Mouse (Mus musculus): ENCODE measurements around the gene Ube2i.
A peak's percentile ranks its signal among the peaks of the same experiment; 100 is the strongest.

Ube2i gene

GRCm38 (mm10) chr17:25274571-25275346 is at the start of gene Ube2i:
Gene Ube2i (minus strand): TSS chr17:25274622.
- no peak for DNase-seq (ENCODE audit: low spot score in 2 of 2)

- no peak for DNase-seq (ENCODE audit: low spot score in 2 of 2)
These were observed 48.5 kb upstream of the Ube2i start for GRCm38 (mm10) chr17:25322930-25323329.

- no peak for DNase-seq (ENCODE audit: low spot score in 2 of 2)
These were observed 46.4 kb upstream of the Ube2i start for GRCm38 (mm10) chr17:25320819-25321218.

GRCm38 (mm10) chr17:25318354-25318753 is 43.9 kb upstream of the Ube2i start, which contains the start of gene Prss29:
Gene Prss29 (plus strand): TSS chr17:25318654.
- DNase-seq (ENCODE audit: low spot score in 2 of 2): no peak

- DNase-seq (ENCODE audit: low spot score in 2 of 2): no peak
These were observed 33.9 kb upstream of the Ube2i start, which contains the start of gene Prss28 for GRCm38 (mm10) chr17:25308346-25308745. Gene Prss28 (plus strand): TSS chr17:25308646.

GRCm38 (mm10) chr17:25298094-25298493 is 23.7 kb upstream of the Ube2i start, which contains the start of gene Prss34:
Gene Prss34 (plus strand): TSS chr17:25298394.
- no peak for DNase-seq (ENCODE audit: low spot score in 2 of 2)

GRCm38 (mm10) chr17:25294111-25294510 is 19.7 kb upstream of the Ube2i start:
- DNase-seq (ENCODE audit: low spot score in 2 of 2): no peak

GRCm38 (mm10) chr17:25293495-25293894 is 19.1 kb upstream of the Ube2i start:
- DNase-seq (ENCODE audit: low spot score in 2 of 2): no peak

- no peak for DNase-seq (ENCODE audit: low spot score in 2 of 2)
These were observed 16.0 kb upstream of the Ube2i start for GRCm38 (mm10) chr17:25290411-25290810.

- DNase-seq (ENCODE audit: low spot score in 2 of 2): no peak
These were observed 14.4 kb upstream of the Ube2i start for GRCm38 (mm10) chr17:25288842-25289241.

- peak; percentile 40 to 66 for DNase-seq (ENCODE audit: low spot score in 2 of 2)
These were observed 10.6 kb upstream of the Ube2i start for GRCm38 (mm10) chr17:25285033-25285432.

- peak; percentile 29 to 50 for DNase-seq (ENCODE audit: low spot score in 2 of 2)
These were observed 7.7 kb upstream of the Ube2i start for GRCm38 (mm10) chr17:25282133-25282532.

- DNase-seq (ENCODE audit: low spot score in 2 of 2): no peak
These were observed 1.4 kb upstream of the Ube2i start for GRCm38 (mm10) chr17:25275833-25276232.

- DNase-seq (ENCODE audit: low spot score in 2 of 2): peak; percentile 98
These were observed 518 bp downstream of the Ube2i start for GRCm38 (mm10) chr17:25273706-25274501.

- DNase-seq (ENCODE audit: low spot score in 2 of 2): peak in 1 of 2 experiments; percentile 95
These were observed 1.3 kb downstream of the Ube2i start for GRCm38 (mm10) chr17:25272951-25273705.

- no peak for DNase-seq (ENCODE audit: low spot score in 2 of 2)
These were observed 2.1 kb downstream of the Ube2i start for GRCm38 (mm10) chr17:25272326-25272725.

GRCm38 (mm10) chr17:25270795-25271335 is 3.6 kb downstream of the Ube2i start:
- DNase-seq (ENCODE audit: low spot score in 2 of 2): no peak

GRCm38 (mm10) chr17:25264453-25264852 is 10.0 kb downstream of the Ube2i start:
- DNase-seq (ENCODE audit: low spot score in 2 of 2): peak; percentile 57 to 68

GRCm38 (mm10) chr17:25257804-25258261 is 16.6 kb downstream of the Ube2i start:
- no peak for DNase-seq (ENCODE audit: low spot score in 2 of 2)

GRCm38 (mm10) chr17:25256140-25256754 is 18.2 kb downstream of the Ube2i start, which contains the start of gene Baiap3:
Gene Baiap3 (minus strand): TSS chr17:25256364.
- no peak for DNase-seq (ENCODE audit: low spot score in 2 of 2)

GRCm38 (mm10) chr17:25255110-25255509 is 19.3 kb downstream of the Ube2i start:
- DNase-seq (ENCODE audit: low spot score in 2 of 2): no peak

All from heart, adult 9 months (tissue).